Mouse (Mus musculus): ENCODE results near the gene Col6a1. TPM values are rescaled to one million over a fixed set of nuclear protein-coding genes. Genes with fewer than 3 reads are reported as not detected.
"Not testable (repeated sequence)": the region's sequence is repeated elsewhere in the genome, so short reads cannot be mapped to it uniquely, and the experiment has no call there.

The Col6a1 gene
- polyA plus RNA-seq, 1 experiment from 2014 or later = 14.2 TPM

- no peak overlapping the region for H3K4me2 ChIP-seq (ENCODE audit: low read depth, low read length)
- H3K9me3 ChIP-seq (replicated peaks; ENCODE audit: control insufficient read depth, low read length) = no peaks in the 10 kb centered on the region
- H3K4me3 ChIP-seq (ENCODE audit: low read depth, low read length) = no peak overlapping the region
- no peak overlapping the region for H3K27ac ChIP-seq (ENCODE audit: low read length)
- 51% methylated on average over 3 of the region's 3 CpGs for WGBS (ENCODE audit: insufficient replicate concordance)
- H3K9ac ChIP-seq (ENCODE audit: low read depth, low read length) = no peak overlapping the region
- no peaks in the 10 kb centered on the region for H3K27me3 ChIP-seq (ENCODE audit: control insufficient read depth, insufficient read depth, low read depth, low read length)
- no peaks in the 10 kb centered on the region for H3K36me3 ChIP-seq (ENCODE audit: control insufficient read depth, insufficient read depth)
- ATAC-seq (ENCODE audit: low read depth) = no peak
- no peaks in the 10 kb centered on the region for H3K4me1 ChIP-seq (ENCODE audit: control insufficient read depth, low read depth, low read length)
Measured at GRCm38 (mm10) chr10:76753640-76754039, 27.7 kb upstream of the Col6a1 start.

- not testable (repeated sequence) for ATAC-seq (ENCODE audit: low read depth); H3K36me3 ChIP-seq (ENCODE audit: control insufficient read depth, insufficient read depth); H3K27me3 ChIP-seq (ENCODE audit: control insufficient read depth, insufficient read depth, low read depth, low read length); H3K27ac ChIP-seq (ENCODE audit: low read length); H3K9ac ChIP-seq (ENCODE audit: low read depth, low read length); H3K9me3 ChIP-seq (replicated peaks; ENCODE audit: control insufficient read depth, low read length); H3K4me3 ChIP-seq (ENCODE audit: low read depth, low read length); H3K4me1 ChIP-seq (ENCODE audit: control insufficient read depth, low read depth, low read length); H3K4me2 ChIP-seq (ENCODE audit: low read depth, low read length)
- 22% methylated on average over 11 of the region's 11 CpGs for WGBS (ENCODE audit: insufficient replicate concordance)
Measured at GRCm38 (mm10) chr10:76744267-76744666, 18.3 kb upstream of the Col6a1 start.

GRCm38 (mm10) chr10:76736764-76737163 is 10.8 kb upstream of the Col6a1 start:
- no peak overlapping the region for H3K27ac ChIP-seq (ENCODE audit: low read length)
- 48% methylated on average over 8 of the region's 8 CpGs for WGBS (ENCODE audit: insufficient replicate concordance)
- no peaks in the 10 kb centered on the region for H3K36me3 ChIP-seq (ENCODE audit: control insufficient read depth, insufficient read depth)
- H3K4me3 ChIP-seq (ENCODE audit: low read depth, low read length) = no peak overlapping the region
- H3K4me2 ChIP-seq (ENCODE audit: low read depth, low read length) = no peak overlapping the region
- H3K9ac ChIP-seq (ENCODE audit: low read depth, low read length) = no peak overlapping the region
- no peaks in the 10 kb centered on the region for H3K9me3 ChIP-seq (replicated peaks; ENCODE audit: control insufficient read depth, low read length)
- H3K27me3 ChIP-seq (ENCODE audit: control insufficient read depth, insufficient read depth, low read depth, low read length) = no peaks in the 10 kb centered on the region
- H3K4me1 ChIP-seq (ENCODE audit: control insufficient read depth, low read depth, low read length) = no peaks in the 10 kb centered on the region
- ATAC-seq (ENCODE audit: low read depth) = no peak

GRCm38 (mm10) chr10:76734979-76735378 is 9.0 kb upstream of the Col6a1 start:
- no peaks in the 10 kb centered on the region for H3K4me1 ChIP-seq (ENCODE audit: control insufficient read depth, low read depth, low read length)
- H3K36me3 ChIP-seq (ENCODE audit: control insufficient read depth, insufficient read depth) = no peaks in the 10 kb centered on the region
- H3K9ac ChIP-seq (ENCODE audit: low read depth, low read length) = no peak overlapping the region
- H3K27ac ChIP-seq (ENCODE audit: low read length) = no peak overlapping the region
- H3K27me3 ChIP-seq (ENCODE audit: control insufficient read depth, insufficient read depth, low read depth, low read length) = no peaks in the 10 kb centered on the region
- ATAC-seq (ENCODE audit: low read depth) = peak; percentile 51
- no peak overlapping the region for H3K4me2 ChIP-seq (ENCODE audit: low read depth, low read length)
- 1% methylated on average over 4 of the region's 4 CpGs for WGBS (ENCODE audit: insufficient replicate concordance)
- H3K4me3 ChIP-seq (ENCODE audit: low read depth, low read length) = no peak overlapping the region
- H3K9me3 ChIP-seq (replicated peaks; ENCODE audit: control insufficient read depth, low read length) = no peaks in the 10 kb centered on the region

GRCm38 (mm10) chr10:76733677-76734068 is 7.7 kb upstream of the Col6a1 start:
- no peaks in the 10 kb centered on the region for H3K4me1 ChIP-seq (ENCODE audit: control insufficient read depth, low read depth, low read length)
- no peak overlapping the region for H3K27ac ChIP-seq (ENCODE audit: low read length)
- ATAC-seq (ENCODE audit: low read depth) = no peak
- no peaks in the 10 kb centered on the region for H3K9me3 ChIP-seq (replicated peaks; ENCODE audit: control insufficient read depth, low read length)
- H3K9ac ChIP-seq (ENCODE audit: low read depth, low read length) = no peak overlapping the region
- H3K4me2 ChIP-seq (ENCODE audit: low read depth, low read length) = no peak overlapping the region
- no peaks in the 10 kb centered on the region for H3K36me3 ChIP-seq (ENCODE audit: control insufficient read depth, insufficient read depth)
- WGBS (ENCODE audit: insufficient replicate concordance) = 38% methylated on average over 3 of the region's 3 CpGs
- no peak overlapping the region for H3K4me3 ChIP-seq (ENCODE audit: low read depth, low read length)
- H3K27me3 ChIP-seq (ENCODE audit: control insufficient read depth, insufficient read depth, low read depth, low read length) = no peaks in the 10 kb centered on the region

GRCm38 (mm10) chr10:76732881-76733676 is 7.1 kb upstream of the Col6a1 start:
- WGBS (ENCODE audit: insufficient replicate concordance) = 13% methylated on average over 17 of the region's 17 CpGs
- 0 out of 2 replicates have a peak, but pooled peaks have one; percentile 11 for ATAC-seq (ENCODE audit: low read depth)
- Histone ChIP-seq H3K27ac (ENCODE audit: low read length) (no peak overlapping the region), H3K9ac (ENCODE audit: low read depth, low read length) (no peak overlapping the region), H3K4me1 (ENCODE audit: control insufficient read depth, low read depth, low read length) (no peaks in the 10 kb centered on the region), H3K27me3 (ENCODE audit: control insufficient read depth, insufficient read depth, low read depth, low read length) (no peaks in the 10 kb centered on the region), H3K4me3 (ENCODE audit: low read depth, low read length) (no peak overlapping the region), H3K36me3 (ENCODE audit: control insufficient read depth, insufficient read depth) (no peaks in the 10 kb centered on the region), H3K4me2 (ENCODE audit: low read depth, low read length) (no peak overlapping the region), H3K9me3 (replicated peaks; ENCODE audit: control insufficient read depth, low read length) (no peaks in the 10 kb centered on the region)

GRCm38 (mm10) chr10:76732391-76732790 is 6.4 kb upstream of the Col6a1 start:
- Histone ChIP-seq H3K4me3 (ENCODE audit: low read depth, low read length) (no peak overlapping the region), H3K4me1 (ENCODE audit: control insufficient read depth, low read depth, low read length) (no peaks in the 10 kb centered on the region), H3K9ac (ENCODE audit: low read depth, low read length) (no peak overlapping the region), H3K4me2 (ENCODE audit: low read depth, low read length) (no peak overlapping the region), H3K9me3 (replicated peaks; ENCODE audit: control insufficient read depth, low read length) (no peaks in the 10 kb centered on the region), H3K27me3 (ENCODE audit: control insufficient read depth, insufficient read depth, low read depth, low read length) (no peaks in the 10 kb centered on the region), H3K36me3 (ENCODE audit: control insufficient read depth, insufficient read depth) (no peaks in the 10 kb centered on the region), H3K27ac (ENCODE audit: low read length) (no peak overlapping the region)
- WGBS (ENCODE audit: insufficient replicate concordance) = 45% methylated on average over 6 of the region's 6 CpGs
- ATAC-seq (ENCODE audit: low read depth) = no peak

- Histone ChIP-seq H3K4me2 (ENCODE audit: low read depth, low read length) (no peak overlapping the region), H3K9me3 (replicated peaks; ENCODE audit: control insufficient read depth, low read length) (no peaks in the 10 kb centered on the region), H3K4me1 (ENCODE audit: control insufficient read depth, low read depth, low read length) (no peaks in the 10 kb centered on the region), H3K4me3 (ENCODE audit: low read depth, low read length) (no peak overlapping the region), H3K9ac (ENCODE audit: low read depth, low read length) (no peak overlapping the region), H3K27ac (ENCODE audit: low read length) (no peak overlapping the region), H3K27me3 (ENCODE audit: control insufficient read depth, insufficient read depth, low read depth, low read length) (no peaks in the 10 kb centered on the region), H3K36me3 (ENCODE audit: control insufficient read depth, insufficient read depth) (no peaks in the 10 kb centered on the region)
- no peak for ATAC-seq (ENCODE audit: low read depth)
- 57% methylated on average over 20 of the region's 20 CpGs for WGBS (ENCODE audit: insufficient replicate concordance)
Measured at GRCm38 (mm10) chr10:76731621-76732239, 5.8 kb upstream of the Col6a1 start.
